Mouse (Mus musculus): ENCODE measurements at regions not wholly inside any gene's neighbourhood (a gene's known extent, or its start where the extent isn't known, plus 50 kb on each side); places are given as distances from the start of the nearest gene placed in this dataset.

- DNase-seq (ENCODE audit: low read depth, low spot score), result no peak
Observed at GRCm38 (mm10) chr17:45928903-45929477, 103.2 kb downstream of the Vegfa start.

- DNase-seq (ENCODE audit: low read depth, low spot score), result no peak
Observed at GRCm38 (mm10) chr17:45928013-45928412, 104.2 kb downstream of the Vegfa start.

GRCm38 (mm10) chr17:45925845-45926244 lies 106.3 kb downstream of the Vegfa start:
- no peak for DNase-seq (ENCODE audit: low read depth, low spot score)

- DNase-seq (ENCODE audit: low read depth, low spot score), result no peak
Observed at GRCm38 (mm10) chr17:45924595-45924994, 107.6 kb downstream of the Vegfa start.

GRCm38 (mm10) chr17:45923217-45923730 lies 108.9 kb downstream of the Vegfa start:
- no peak for DNase-seq (ENCODE audit: low read depth, low spot score)

- no peak for DNase-seq (ENCODE audit: low read depth, low spot score)
Observed at GRCm38 (mm10) chr17:45917647-45918046, 114.5 kb downstream of the Vegfa start.

- no peak for DNase-seq (ENCODE audit: low read depth, low spot score)
Observed at GRCm38 (mm10) chr17:45916937-45917336, 115.2 kb downstream of the Vegfa start.

- no peak for DNase-seq (ENCODE audit: low read depth, low spot score)
Observed at GRCm38 (mm10) chr17:45914706-45915240, 117.4 kb downstream of the Vegfa start.

GRCm38 (mm10) chr17:45914237-45914636 lies 117.9 kb downstream of the Vegfa start:
- DNase-seq (ENCODE audit: low read depth, low spot score), result no peak

GRCm38 (mm10) chr17:45913671-45914070 lies 118.5 kb downstream of the Vegfa start:
- no peak for DNase-seq (ENCODE audit: low read depth, low spot score)

GRCm38 (mm10) chr17:45912165-45912564 lies 120.0 kb downstream of the Vegfa start:
- DNase-seq (ENCODE audit: low read depth, low spot score), result no peak

GRCm38 (mm10) chr17:45911201-45911731 lies 120.9 kb downstream of the Vegfa start:
- DNase-seq (ENCODE audit: low read depth, low spot score), result no peak

- no peak for DNase-seq (ENCODE audit: low read depth, low spot score)
Observed at GRCm38 (mm10) chr17:45910245-45910644, 121.9 kb downstream of the Vegfa start.

GRCm38 (mm10) chr17:45907587-45907986 lies 124.6 kb downstream of the Vegfa start:
- no peak for DNase-seq (ENCODE audit: low read depth, low spot score)

GRCm38 (mm10) chr17:45905596-45905995 lies 126.6 kb downstream of the Vegfa start:
- DNase-seq (ENCODE audit: low read depth, low spot score), result no peak

GRCm38 (mm10) chr17:45904251-45904650 lies 127.9 kb downstream of the Vegfa start:
- no peak for DNase-seq (ENCODE audit: low read depth, low spot score)

GRCm38 (mm10) chr17:45903294-45903693 lies 128.9 kb downstream of the Vegfa start:
- DNase-seq (ENCODE audit: low read depth, low spot score), result no peak

GRCm38 (mm10) chr17:45902668-45903067 lies 129.5 kb downstream of the Vegfa start:
- DNase-seq (ENCODE audit: low read depth, low spot score), result no peak

- no peak for DNase-seq (ENCODE audit: low read depth, low spot score)
Observed at GRCm38 (mm10) chr17:45896922-45897302, 135.3 kb downstream of the Vegfa start.

- no peak for DNase-seq (ENCODE audit: low read depth, low spot score)
Observed at GRCm38 (mm10) chr17:45896142-45896921, 135.8 kb downstream of the Vegfa start.

GRCm38 (mm10) chr17:45894166-45894565 lies 138.0 kb downstream of the Vegfa start:
- DNase-seq (ENCODE audit: low read depth, low spot score), result no peak

GRCm38 (mm10) chr17:45893698-45894097 lies 138.5 kb downstream of the Vegfa start:
- no peak for DNase-seq (ENCODE audit: low read depth, low spot score)

- no peak for DNase-seq (ENCODE audit: low read depth, low spot score)
Observed at GRCm38 (mm10) chr17:45893094-45893493, 139.1 kb downstream of the Vegfa start.

Data from retina, adult 2 months (tissue).